Mouse (Mus musculus) thymus, adult 2 months (tissue): ENCODE results near the gene Mmp20.

ENCODE experiments used
- CTCF ChIP-seq: fragments of 200-500 bp; IDR thresholded peaks from 2 replicates; pipeline ENCODE4 v1.5.1; 2012; ENCODE audit warnings: mild to moderate bottlenecking, control low read depth, low read length, moderate library complexity, borderline replicate concordance; ENCODE audit not compliant: control insufficient read depth, poor library complexity, insufficient read depth; ENCODE audit errors: extremely low read depth
- POLR2A ChIP-seq: fragments of 200-500 bp; IDR thresholded peaks from 2 replicates; pipeline ENCODE4 v1.6.1; 2012; ENCODE audit warnings: mild to moderate bottlenecking, low read length, control low read depth, moderate library complexity; ENCODE audit not compliant: control insufficient read depth, poor library complexity, insufficient read depth; ENCODE audit errors: extremely low read depth

DNA sequence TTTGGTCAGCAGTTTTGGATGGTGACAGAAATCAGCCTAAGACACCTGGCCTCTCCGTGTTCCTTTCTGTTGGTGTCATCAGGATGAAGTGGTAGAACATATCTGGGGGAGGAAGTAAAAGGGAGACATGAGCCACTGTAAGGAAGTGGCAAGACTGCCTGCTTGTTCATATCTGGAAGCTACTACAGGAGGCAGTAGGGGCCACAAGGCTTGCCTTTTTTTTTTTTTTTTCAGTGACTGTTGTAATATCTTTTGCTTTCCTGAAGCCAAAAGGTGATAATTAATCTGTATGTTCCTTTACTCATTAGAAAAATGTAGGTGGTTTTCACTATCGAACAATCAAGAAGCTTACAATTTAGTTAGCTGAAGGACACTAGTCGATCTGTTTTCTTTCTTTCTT, 5.4 kb upstream of the Mmp20 start:
- TF ChIP-seq POLR2A = no peak
- TF ChIP-seq CTCF = no peak
